Mouse (Mus musculus) midbrain, embryonic 15.5 days (tissue): ENCODE results near the gene Rabep2. TPM values are rescaled to one million over a fixed set of nuclear protein-coding genes. Genes with fewer than 3 reads are reported as not detected.
"Not testable (repeated sequence)": the region's sequence is repeated elsewhere in the genome, so short reads cannot be mapped to it uniquely, and the experiment has no call there.

Source experiments
- ATAC-seq: fragments of 200-750 bp; cut with Nextera tagmentation; replicated peaks from 2 replicates; pipeline ENCODE4 v1.8.0; 2017; ENCODE audit warnings: moderate TSS enrichment
- H3K27ac ChIP-seq: fragments of 300-500 bp; sonication (generic); 2 replicates; pipeline ENCODE4 v1.5.1; 2015; ENCODE audit warnings: mild to moderate bottlenecking, inconsistent platforms
- H3K27me3 ChIP-seq: fragments of 300-500 bp; sonication (generic); replicated peaks from 2 replicates; pipeline ENCODE4 v1.6.1; 2015; ENCODE audit warnings: inconsistent platforms
- H3K36me3 ChIP-seq: fragments of 300-500 bp; sonication (generic); replicated peaks from 2 replicates; pipeline ENCODE4 v1.6.1; 2015; ENCODE audit warnings: inconsistent platforms
- H3K4me1 ChIP-seq: fragments of 300-500 bp; sonication (generic); 2 replicates; pipeline ENCODE4 v1.6.1; 2015; ENCODE audit warnings: inconsistent platforms
- H3K4me2 ChIP-seq: fragments of 300-500 bp; sonication (generic); 2 replicates; pipeline ENCODE4 v1.6.1; 2015; ENCODE audit warnings: inconsistent platforms, mild to moderate bottlenecking, moderate library complexity
- H3K4me3 ChIP-seq: fragments of 300-500 bp; sonication (generic); 2 replicates; pipeline ENCODE4 v1.5.1; 2015; ENCODE audit warnings: mild to moderate bottlenecking, inconsistent platforms
- H3K9ac ChIP-seq: fragments of 300-500 bp; sonication (generic); 2 replicates; pipeline ENCODE4 v1.6.1; 2015; ENCODE audit warnings: mild to moderate bottlenecking, inconsistent platforms
- H3K9me3 ChIP-seq: fragments of 300-500 bp; sonication (generic); 2 replicates; pipeline ENCODE4 v1.6.1; 2016; ENCODE audit warnings: inconsistent platforms
- WGBS: fragments of 180-500 bp; shearing (Covaris S2); methylation state at CpG from one replicate; pipeline ENCODE4 v1.1.7; 2015; ENCODE audit warnings: mixed read lengths; 5-methylcytosine and 5-hydroxymethylcytosine counted together
- polyA plus RNA-seq: library from polyadenylated mRNA; unstranded; fragments of >200 nt; fragmentation: Nextera tagmentation; extraction: Ambion mirVana; gene quantifications from 2 replicates; pipeline ENCODE4 v1.2.1, GENCODE M21; 2015

Gene Rabep2
- polyA plus RNA-seq, result 26.0 and 28.7 TPM in 2 replicates

DNA sequence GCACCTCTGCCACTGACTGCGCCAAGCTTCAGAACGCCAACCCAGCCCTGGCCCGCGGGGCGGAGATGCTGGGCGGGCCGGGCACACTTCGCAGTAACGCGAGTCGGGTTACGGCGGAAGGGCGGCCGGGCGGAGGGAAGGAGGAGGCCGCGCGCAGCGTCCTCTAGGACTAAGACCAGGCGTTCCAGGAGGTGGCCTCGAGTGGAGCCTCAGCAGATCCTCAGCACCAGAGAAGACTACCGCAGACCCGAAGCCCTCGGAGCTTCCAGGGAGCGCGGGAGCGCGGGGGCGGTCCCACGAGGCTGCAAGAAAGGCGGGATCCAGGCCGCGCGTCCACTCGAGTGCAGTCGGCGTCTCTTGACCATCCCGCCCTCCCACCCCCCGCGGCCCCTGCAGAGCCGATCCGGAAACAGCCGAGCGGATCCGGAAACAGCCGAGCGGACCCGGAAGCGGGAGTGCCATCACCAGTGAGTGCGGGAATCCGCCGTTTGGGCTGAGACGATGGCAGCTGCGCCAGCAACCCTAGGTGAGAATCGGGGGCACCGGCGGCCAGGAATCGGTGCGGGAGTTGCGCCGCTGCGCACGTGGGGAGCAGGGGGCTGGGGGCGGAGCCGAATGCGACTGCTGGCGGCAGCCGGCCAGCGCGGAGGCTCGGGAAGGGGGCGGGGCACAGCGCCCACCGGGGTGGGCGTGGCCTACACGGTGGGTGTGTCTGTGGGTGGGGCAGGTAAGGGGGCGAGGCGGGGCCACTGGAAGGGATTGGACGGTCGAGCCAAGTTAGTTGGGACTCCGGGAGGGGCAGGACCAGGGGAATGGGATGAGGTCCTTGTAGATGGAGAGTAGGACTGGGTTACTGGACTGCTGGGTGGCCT is at the start of gene Rabep2:
Rabep2 (plus strand) TSS at position 129 of the 872 bp plus-strand sequence.
- Histone ChIP-seq H3K27me3 (no peaks in the 10 kb centered on the region), H3K36me3 (no peaks in the 10 kb centered on the region), H3K9ac (peak within 1 kb of the TSS; percentile 70), H3K4me1 (peaks cover 14% of the 10 kb centered on the region), H3K4me3 (peak within 1 kb of the TSS; percentile 72), H3K27ac (peak within 1 kb of the TSS; percentile 84), H3K9me3 (no peaks in the 10 kb centered on the region), H3K4me2 (peak within 1 kb of the TSS; percentile 86)
- peak; percentile 95 for ATAC-seq
- under 1% methylated on average over 82 of the region's 82 CpGs for WGBS

DNA sequence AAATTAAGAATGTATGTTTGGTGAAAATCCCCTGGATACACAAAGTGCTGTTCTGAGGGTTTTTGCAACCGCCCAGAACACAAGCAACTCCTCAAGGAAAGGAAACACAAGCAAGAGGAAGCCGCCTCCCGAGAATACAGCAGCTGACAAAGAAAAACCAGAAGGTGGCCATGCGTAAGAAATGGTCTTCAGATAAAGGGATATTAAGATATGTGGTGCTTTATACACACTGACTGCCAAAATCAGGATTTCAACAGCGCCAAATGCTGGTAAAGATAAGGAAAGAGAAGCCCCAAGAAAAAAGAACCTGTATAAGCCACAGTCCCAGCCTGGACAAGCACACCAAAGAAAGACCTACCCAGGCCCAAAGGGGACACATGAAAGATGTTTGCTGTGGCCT is 45.0 kb upstream of the Rabep2 start:
- no peak for ATAC-seq
- no peak overlapping the region for H3K9ac ChIP-seq
- no peaks in the 10 kb centered on the region for H3K27me3 ChIP-seq
- no peak overlapping the region for H3K4me3 ChIP-seq
- H3K4me2 ChIP-seq, result no peak overlapping the region
- peaks cover 11% of the 10 kb centered on the region; the same call in 1 of the 2 replicates for H3K36me3 ChIP-seq
- no peaks in the 10 kb centered on the region for H3K9me3 ChIP-seq
- H3K4me1 ChIP-seq, result 0 out of 2 replicates have a peak, but pooled peaks cover under 1% of the 10 kb centered on the region
- WGBS, result 88% methylated on average over 5 of the region's 5 CpGs
- H3K27ac ChIP-seq, result no peak overlapping the region

DNA sequence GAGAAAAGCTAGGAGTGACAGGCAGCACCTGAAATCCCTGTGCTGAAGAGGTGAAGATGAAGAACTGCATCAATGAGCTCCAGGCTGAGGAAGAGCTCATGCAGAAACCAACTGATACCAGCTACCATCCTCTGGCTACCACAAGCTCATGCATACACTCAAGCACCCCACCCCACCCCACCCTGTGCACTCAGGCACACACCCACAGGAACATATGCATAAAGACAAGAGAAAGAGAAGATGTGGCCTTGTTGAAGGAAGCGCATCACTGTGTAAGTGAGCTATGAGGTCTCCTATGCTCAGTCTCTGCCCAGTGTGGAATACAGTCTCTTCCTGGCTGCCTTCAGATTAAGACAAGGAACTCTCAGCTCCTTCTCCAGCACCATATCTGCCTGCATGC is 40.4 kb upstream of the Rabep2 start:
- Histone ChIP-seq H3K27ac (no peak overlapping the region), H3K9me3 (no peaks in the 10 kb centered on the region), H3K4me2 (no peak overlapping the region), H3K4me1 (no peaks in the 10 kb centered on the region), H3K27me3 (no peaks in the 10 kb centered on the region), H3K4me3 (no peak overlapping the region), H3K36me3 (peaks cover 11% of the 10 kb centered on the region; the same call in 1 of the 2 replicates), H3K9ac (no peak overlapping the region)
- ATAC-seq, result no peak
- WGBS, result 100% methylated on average over 1 of the region's 1 CpGs

DNA sequence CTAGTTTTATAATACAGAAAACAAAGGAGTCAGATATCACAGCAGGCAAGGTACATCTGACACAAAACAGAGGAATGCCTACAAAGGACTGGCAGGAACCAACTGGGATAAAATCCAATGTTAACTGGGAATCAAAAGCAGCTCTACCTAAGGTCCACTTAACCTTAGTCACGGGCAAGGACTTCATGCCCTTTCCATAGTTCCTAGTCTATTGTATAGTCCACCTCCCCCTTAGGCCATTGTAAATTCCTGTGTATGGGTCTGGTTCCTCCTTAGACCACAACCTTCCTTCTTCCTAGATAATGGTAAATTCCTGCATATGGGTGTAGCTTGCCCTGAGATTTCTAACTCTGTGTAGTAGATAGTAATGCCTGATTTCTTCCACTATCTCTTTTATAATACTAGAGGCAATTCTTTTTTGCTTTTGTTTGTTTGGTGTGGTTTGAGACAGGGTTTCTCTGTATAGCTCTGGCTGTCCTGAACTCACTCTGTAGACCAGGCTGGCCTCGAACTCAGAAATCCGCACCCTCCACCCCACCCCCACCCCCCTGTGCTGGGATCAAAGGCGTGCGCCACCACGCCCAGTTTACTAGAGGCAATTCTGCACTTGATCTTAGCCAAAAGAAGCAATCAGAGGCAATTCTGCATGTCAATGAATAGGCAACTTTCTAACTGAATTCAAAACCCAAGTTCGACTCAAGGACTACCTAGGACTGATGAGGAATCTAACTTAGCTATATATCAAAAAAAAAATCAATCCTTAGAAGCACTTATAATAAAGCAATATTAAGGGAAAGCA is 36.3 kb upstream of the Rabep2 start:
- not testable (repeated sequence) for H3K9me3 ChIP-seq, H3K27me3 ChIP-seq, H3K9ac ChIP-seq, ATAC-seq, H3K4me2 ChIP-seq, H3K27ac ChIP-seq, H3K4me3 ChIP-seq, H3K36me3 ChIP-seq
- H3K4me1 ChIP-seq, result peaks cover 12% of the 10 kb centered on the region
- WGBS, result 92% methylated on average over 7 of the region's 7 CpGs

DNA sequence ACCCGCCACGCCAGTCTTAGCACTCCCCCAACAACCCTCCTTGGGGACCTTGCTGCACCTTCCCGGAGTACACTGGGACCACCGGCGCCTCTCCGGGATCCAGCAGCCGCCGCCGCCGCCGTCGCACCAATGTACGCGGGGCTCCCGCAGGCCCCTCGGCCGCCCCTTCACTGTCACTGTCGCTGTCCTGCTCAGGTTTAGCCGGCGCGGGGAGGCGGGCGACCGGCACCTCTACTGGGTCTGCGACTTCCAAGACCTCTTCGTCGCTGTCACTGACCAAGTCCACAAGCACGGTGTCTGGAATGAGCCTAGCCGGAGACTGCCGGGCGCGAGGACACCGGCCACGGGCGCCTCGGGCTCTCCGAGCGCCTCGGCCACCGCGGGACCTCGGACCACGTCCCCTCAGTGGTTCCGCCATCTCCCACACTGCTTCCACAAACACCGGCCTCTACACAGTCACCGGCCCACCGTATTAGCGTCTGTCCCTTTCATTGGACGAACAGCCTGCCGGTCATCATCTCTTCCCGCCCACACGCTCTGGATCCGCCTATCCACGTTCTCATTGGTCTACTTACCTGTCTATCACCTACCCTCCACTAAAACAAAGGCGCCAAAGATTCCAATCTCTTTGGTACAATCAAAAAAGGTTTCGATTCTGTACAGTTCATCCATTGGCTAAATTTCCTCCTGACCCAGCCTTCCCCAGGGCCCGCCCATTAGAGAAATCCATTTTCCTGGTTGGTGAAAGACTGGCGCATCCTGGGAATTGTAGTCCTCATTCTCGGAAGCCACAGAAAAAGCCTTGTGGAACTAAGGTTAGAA is 32.0 kb upstream of the Rabep2 start, which contains the start of gene Nfatc2ip:
Nfatc2ip (minus strand) TSS at position 440 of the 822 bp plus-strand sequence.
- Histone ChIP-seq H3K4me1 (peaks cover 14% of the 10 kb centered on the region), H3K27ac (peak within 1 kb of the TSS; percentile 77), H3K36me3 (no peaks in the 10 kb centered on the region), H3K9ac (peak within 1 kb of the TSS; percentile 80), H3K4me3 (peak within 1 kb of the TSS; percentile 86), H3K27me3 (no peaks in the 10 kb centered on the region), H3K9me3 (no peaks in the 10 kb centered on the region), H3K4me2 (peak within 1 kb of the TSS; percentile 92)
- ATAC-seq, result peak; percentile 100
- under 1% methylated on average over 59 of the region's 59 CpGs for WGBS

DNA sequence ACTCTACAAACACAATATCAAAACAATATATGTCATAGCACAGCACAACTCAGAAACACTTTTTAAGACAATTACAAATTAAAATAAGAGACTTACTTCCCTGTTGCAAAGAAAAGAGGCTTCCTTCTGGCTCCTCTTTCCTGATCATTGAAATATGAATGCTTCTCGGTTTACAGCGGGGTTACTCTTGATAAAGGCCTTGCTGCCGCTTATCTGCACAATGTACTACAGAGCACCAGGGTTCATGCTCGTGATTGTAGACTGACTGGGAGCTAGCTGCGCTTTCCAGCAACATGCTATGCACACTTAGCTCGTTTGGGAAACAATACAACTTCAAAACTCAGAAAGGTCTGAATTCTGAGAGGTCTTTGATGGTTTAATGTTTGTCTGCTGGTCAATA is 31.3 kb upstream of the Rabep2 start:
- no peaks in the 10 kb centered on the region for H3K36me3 ChIP-seq
- WGBS, result 60% methylated on average over 6 of the region's 6 CpGs
- H3K9ac ChIP-seq, result no peak overlapping the region
- no peaks in the 10 kb centered on the region for H3K27me3 ChIP-seq
- H3K4me2 ChIP-seq, result no peak overlapping the region; the same call in 1 of the 2 replicates
- no peak for ATAC-seq
- H3K4me3 ChIP-seq, result no peak overlapping the region
- no peaks in the 10 kb centered on the region for H3K9me3 ChIP-seq
- peaks cover 14% of the 10 kb centered on the region for H3K4me1 ChIP-seq
- H3K27ac ChIP-seq, result no peak overlapping the region

DNA sequence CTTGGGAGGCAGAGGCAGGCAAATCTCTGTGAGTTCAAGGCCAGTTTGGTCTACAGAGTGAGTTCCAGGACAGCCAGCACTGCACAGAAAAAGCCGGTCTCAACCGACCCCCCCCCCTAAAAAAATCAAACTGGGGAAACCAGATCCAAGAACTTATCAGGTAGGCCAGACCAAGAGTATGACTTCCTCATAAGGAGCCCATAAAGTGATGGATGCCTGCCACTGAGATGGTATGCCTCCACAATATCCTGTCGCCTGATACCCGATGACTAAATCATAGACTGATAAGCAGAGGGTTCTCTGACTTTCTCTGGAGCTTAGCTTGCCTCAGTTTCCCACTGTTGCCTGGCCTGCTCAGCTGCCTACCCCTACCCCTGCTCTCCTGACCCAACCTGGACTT is 30.7 kb upstream of the Rabep2 start:
- H3K27me3 ChIP-seq, result no peaks in the 10 kb centered on the region
- no peak overlapping the region for H3K4me3 ChIP-seq
- no peak for ATAC-seq
- H3K36me3 ChIP-seq, result no peaks in the 10 kb centered on the region
- no peak overlapping the region for H3K27ac ChIP-seq
- no peak overlapping the region for H3K4me2 ChIP-seq
- H3K4me1 ChIP-seq, result peaks cover 14% of the 10 kb centered on the region
- no peak overlapping the region for H3K9ac ChIP-seq
- H3K9me3 ChIP-seq, result no peaks in the 10 kb centered on the region
- 92% methylated on average over 4 of the region's 4 CpGs for WGBS

DNA sequence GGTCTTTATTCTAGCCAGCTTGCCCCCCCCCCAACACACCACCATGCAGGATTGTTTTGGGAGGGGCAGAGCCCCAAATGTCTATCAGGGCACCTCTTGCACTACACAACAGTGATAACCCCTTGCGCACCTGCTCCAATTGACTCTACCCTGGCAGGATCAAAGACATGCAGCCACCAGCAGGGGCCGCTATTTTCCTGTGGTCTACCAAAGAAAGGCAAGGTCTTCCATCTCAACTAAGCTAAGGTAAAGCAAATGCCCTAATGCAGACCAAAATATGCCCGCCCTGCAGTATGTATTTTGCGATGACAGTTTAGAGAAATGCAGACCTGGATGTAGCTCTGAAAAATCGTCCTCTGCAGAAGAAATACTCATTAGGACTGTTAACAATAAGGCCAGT is 29.0 kb upstream of the Rabep2 start:
- peaks cover 14% of the 10 kb centered on the region for H3K4me1 ChIP-seq
- H3K9me3 ChIP-seq, result no peaks in the 10 kb centered on the region
- no peak for ATAC-seq
- H3K27ac ChIP-seq, result no peak overlapping the region
- WGBS, result 11% methylated on average over 5 of the region's 5 CpGs
- H3K36me3 ChIP-seq, result no peaks in the 10 kb centered on the region
- no peaks in the 10 kb centered on the region for H3K27me3 ChIP-seq
- H3K4me2 ChIP-seq, result no peak overlapping the region
- no peak overlapping the region for H3K4me3 ChIP-seq
- no peak overlapping the region for H3K9ac ChIP-seq

DNA sequence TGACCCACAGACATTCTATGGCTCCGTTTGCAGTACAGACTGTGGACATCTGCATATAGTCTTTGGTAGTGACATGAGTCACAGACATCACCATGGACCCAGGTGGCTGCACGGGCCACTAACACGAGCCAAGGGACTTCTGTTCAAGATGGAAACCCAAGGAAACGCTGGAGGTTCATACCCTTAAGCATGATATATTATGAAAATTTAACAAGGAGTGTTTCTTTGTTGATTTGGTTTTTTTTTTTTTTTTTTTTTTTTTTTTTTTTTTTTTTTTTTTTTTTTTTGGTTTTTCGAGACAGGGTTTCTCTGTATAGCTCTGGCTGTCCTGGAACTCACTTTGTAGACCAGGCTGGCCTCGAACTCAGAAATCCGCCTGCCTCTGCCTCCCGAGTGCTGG is 26.0 kb upstream of the Rabep2 start:
- WGBS, result 79% methylated on average over 8 of the region's 8 CpGs
- H3K9ac ChIP-seq, result not testable (repeated sequence)

DNA sequence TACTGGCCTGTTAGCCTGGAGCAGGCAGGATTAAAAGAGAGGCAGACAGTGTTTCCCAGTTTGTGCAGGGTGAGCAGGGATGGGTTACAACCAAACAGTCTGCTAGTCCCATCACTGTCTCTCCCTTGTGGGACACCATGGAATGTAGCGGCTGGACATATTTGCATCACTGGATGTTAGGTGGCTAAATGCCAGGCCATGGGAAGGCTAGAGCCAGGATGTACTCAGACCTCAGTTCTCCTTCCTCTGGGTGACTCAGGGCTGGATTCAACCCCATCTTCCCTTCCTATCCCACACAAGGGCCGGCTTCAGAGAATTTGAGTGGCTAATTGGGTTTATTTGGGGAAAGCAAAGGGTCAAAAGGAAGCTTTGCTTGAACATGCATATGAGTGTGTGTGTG is 19.9 kb upstream of the Rabep2 start:
- no peak overlapping the region for H3K4me3 ChIP-seq
- no peaks in the 10 kb centered on the region for H3K36me3 ChIP-seq
- H3K27me3 ChIP-seq, result no peaks in the 10 kb centered on the region
- H3K9me3 ChIP-seq, result no peaks in the 10 kb centered on the region
- H3K27ac ChIP-seq, result no peak overlapping the region
- H3K4me1 ChIP-seq, result no peaks in the 10 kb centered on the region
- WGBS, result 87% methylated on average over 2 of the region's 2 CpGs
- no peak overlapping the region for H3K4me2 ChIP-seq
- no peak for ATAC-seq
- H3K9ac ChIP-seq, result no peak overlapping the region

More for the DNA sequence above, 26.0 kb upstream of the Rabep2 start:
- H3K9me3 ChIP-seq, H3K4me3 ChIP-seq, H3K4me1 ChIP-seq, H3K36me3 ChIP-seq, H3K27me3 ChIP-seq, H3K4me2 ChIP-seq, ATAC-seq, H3K27ac ChIP-seq: not testable (repeated sequence)

DNA sequence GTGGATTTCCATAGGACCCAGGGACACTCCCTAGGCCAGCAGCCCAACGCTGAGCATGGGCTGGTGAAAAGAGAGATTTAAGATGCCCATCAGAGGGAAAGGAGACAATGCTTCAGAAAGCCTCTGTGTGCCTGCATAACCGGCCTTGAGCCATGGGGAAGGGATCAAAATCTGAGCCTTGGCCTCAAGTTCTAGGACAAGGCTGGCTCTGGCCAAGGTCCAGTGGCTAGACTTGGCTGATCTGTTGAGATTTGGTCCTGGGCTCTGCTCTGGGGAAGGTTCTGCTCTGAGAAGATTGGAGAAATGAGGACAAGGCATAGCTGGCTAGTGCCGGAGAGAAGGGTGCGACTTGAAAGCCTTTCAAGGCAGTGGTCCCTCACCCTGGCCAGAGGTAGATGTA is 17.5 kb upstream of the Rabep2 start:
- Histone ChIP-seq H3K27me3 (no peaks in the 10 kb centered on the region), H3K27ac (no peak overlapping the region), H3K36me3 (no peaks in the 10 kb centered on the region), H3K9me3 (no peaks in the 10 kb centered on the region), H3K4me2 (no peak overlapping the region), H3K4me3 (no peak overlapping the region), H3K9ac (no peak overlapping the region), H3K4me1 (no peaks in the 10 kb centered on the region)
- ATAC-seq, result no peak
- WGBS, result 84% methylated on average over 4 of the region's 4 CpGs

DNA sequence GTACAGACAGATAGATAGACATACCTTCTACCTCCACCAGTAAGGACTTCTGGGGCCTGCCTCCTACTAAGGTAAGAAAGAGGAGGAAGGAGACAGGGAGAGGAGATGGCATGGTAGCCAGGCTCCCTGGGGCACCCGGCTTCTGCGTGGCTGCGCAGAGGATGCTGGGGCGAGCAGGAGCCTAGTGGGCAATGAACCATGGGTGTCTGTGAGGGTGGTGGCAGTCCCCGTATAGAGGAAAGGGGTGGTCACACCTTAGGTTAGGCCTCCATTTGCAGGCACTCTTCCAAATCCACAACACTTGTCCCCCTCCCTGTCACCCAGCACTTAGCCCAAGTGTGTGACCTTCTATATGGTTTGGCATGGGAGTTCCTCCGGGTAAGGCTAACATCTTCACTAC is 13.8 kb upstream of the Rabep2 start, which contains the start of gene Cd19:
Cd19 (minus strand) TSS at position 165 of the 400 bp plus-strand sequence.
- no peaks in the 10 kb centered on the region for H3K9me3 ChIP-seq
- 93% methylated on average over 6 of the region's 6 CpGs for WGBS
- no peak within 1 kb of the TSS for H3K4me2 ChIP-seq
- H3K27ac ChIP-seq, result no peak within 1 kb of the TSS
- H3K4me1 ChIP-seq, result no peaks in the 10 kb centered on the region
- no peaks in the 10 kb centered on the region for H3K36me3 ChIP-seq
- no peak within 1 kb of the TSS for H3K4me3 ChIP-seq
- H3K9ac ChIP-seq, result no peak within 1 kb of the TSS
- no peaks in the 10 kb centered on the region for H3K27me3 ChIP-seq
- ATAC-seq, result no peak
